In the genomic region with DNA sequence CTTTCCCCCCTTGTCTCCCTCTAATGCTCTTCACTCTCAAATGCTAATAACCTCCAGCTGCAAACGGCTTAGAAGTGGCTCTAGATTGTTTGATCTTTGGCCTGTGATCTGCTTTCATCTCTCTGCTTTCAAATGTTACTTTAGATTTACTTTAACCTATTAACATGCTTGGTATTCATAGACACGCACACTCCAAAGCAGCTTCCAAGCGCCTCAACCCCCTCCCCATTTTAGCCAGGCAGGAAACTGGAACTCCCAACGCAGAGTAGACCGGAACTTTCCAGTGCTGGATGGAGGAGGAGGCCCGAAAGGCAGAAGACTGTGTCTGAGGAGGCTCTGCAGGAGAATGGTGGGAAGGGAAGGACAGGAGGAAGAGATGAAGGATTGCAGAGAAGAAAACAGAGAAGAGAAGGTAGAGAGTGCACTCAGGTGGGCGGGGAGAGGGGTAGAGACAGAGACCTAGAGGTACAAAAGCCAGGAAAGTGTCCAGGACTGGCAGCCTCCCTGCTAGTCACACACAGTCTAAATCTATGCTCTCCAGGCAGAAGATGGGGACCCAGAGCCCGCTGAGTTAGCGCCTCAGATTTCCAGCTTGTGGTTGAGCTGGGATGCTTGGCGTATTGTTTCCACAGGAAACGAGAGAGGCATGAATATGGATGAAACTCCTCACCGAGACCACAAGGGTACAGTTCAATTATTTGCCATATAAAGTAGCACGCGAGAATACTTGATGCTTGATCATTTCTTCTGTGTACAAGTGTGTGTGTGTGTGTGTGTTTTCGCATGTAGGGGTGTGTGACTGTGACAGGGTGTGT, we compare ENCODE assay signal across 13 mouse cellular contexts.
A peak's percentile ranks its signal among the peaks of the same experiment; 100 is the strongest.
DNase-seq lines count a peak whose midpoint lies in the region; ATAC-seq lines count a peak whose summit lies in the region.
"Had no signal": no experiment of that assay in that cellular context is flagged by ENCODE, and none has a peak within 500 bp of the region (broad histone marks: within the 10 kb centered on the region; RNA-seq: fewer than 3 reads in every experiment).

No protein-coding gene starts in this region.

- H3K27ac ChIP-seq in kidney, embryonic 14.5 days (ENCODE audit: low read depth, low read length), result peak overlapping the region; percentile 76; the same call in 1 of the 2 replicates
- peak overlapping the region; percentile 40; the same call in 1 of the 2 replicates for H3K27ac ChIP-seq in forebrain, embryonic 13.5 days
- H3K27ac ChIP-seq in midbrain, embryonic 10.5 days (replicated peaks), result peak overlapping the region; percentile 86
- H3K27ac ChIP-seq: liver, embryonic 15.5 days; neural tube, embryonic 13.5 days had no signal

- H3K27me3 ChIP-seq in kidney, embryonic 14.5 days (ENCODE audit: control insufficient read depth, insufficient read depth, low read length), result no peaks in the 10 kb centered on the region
- H3K27me3 ChIP-seq in forebrain, embryonic 13.5 days, result 0 out of 2 replicates have a peak, but pooled peaks cover 5% of the 10 kb centered on the region
- H3K27me3 ChIP-seq in midbrain, embryonic 10.5 days (ENCODE audit: low read depth, poor library complexity, severe bottlenecking), result peaks cover 30% of the 10 kb centered on the region; the same call in 1 of the 2 replicates
- H3K27me3 ChIP-seq: liver, embryonic 15.5 days had no signal

- 34% methylated on average over 15 of the region's 15 CpGs for WGBS in kidney, embryonic 14.5 days
- 25% methylated on average over 15 of the region's 15 CpGs for WGBS in forebrain, embryonic 13.5 days
- 35% methylated on average over 15 of the region's 15 CpGs for WGBS in midbrain, embryonic 10.5 days

- 0 out of 2 replicates have a peak, but pooled peaks have one; percentile 43 for ATAC-seq in kidney, embryonic 14.5 days (ENCODE audit: low FRiP score, low TSS enrichment)
- ATAC-seq in forebrain, embryonic 13.5 days, result no peak
- no peak for ATAC-seq in CD4-positive, CD25-positive, alpha-beta regulatory T cell, adult 4 months
- ATAC-seq: intestine, embryonic 16.5 days had no signal

- no peaks in the 10 kb centered on the region for H3K9me3 ChIP-seq in kidney, embryonic 14.5 days (ENCODE audit: control insufficient read depth, low read length)
- H3K9me3 ChIP-seq in forebrain, embryonic 13.5 days (replicated peaks), result no peaks in the 10 kb centered on the region
- no peaks in the 10 kb centered on the region for H3K9me3 ChIP-seq in midbrain, embryonic 10.5 days (replicated peaks)
- H3K9me3 ChIP-seq: liver, embryonic 15.5 days; neural tube, embryonic 13.5 days had no signal

- H3K36me3 ChIP-seq in kidney, embryonic 14.5 days (ENCODE audit: control insufficient read depth, insufficient read depth, low read length), result no peaks in the 10 kb centered on the region
- H3K36me3 ChIP-seq in forebrain, embryonic 13.5 days (ENCODE audit: poor library complexity, severe bottlenecking), result no peaks in the 10 kb centered on the region
- no peaks in the 10 kb centered on the region for H3K36me3 ChIP-seq in midbrain, embryonic 10.5 days
- H3K36me3 ChIP-seq: liver, embryonic 15.5 days; neural tube, embryonic 13.5 days had no signal

- no peak for DNase-seq in kidney, postnatal 36 days
- DNase-seq in embryo, embryonic 10.5 days (ENCODE audit: low spot score), result peak; percentile 50
- peak; percentile 35 for DNase-seq in midbrain, embryonic 10.5 days (ENCODE audit: low spot score)
- no peak for DNase-seq in natural killer cell, adult 2 months (ENCODE audit: low spot score in 2 of 2)
- no peak for DNase-seq in adrenal gland, adult (ENCODE audit: inconsistent age in 2 of 2, low spot score in 1 of 2)
- DNase-seq: cerebellum, postnatal 25 days; thymus, postnatal 4 days had no signal

- no peak overlapping the region for H3K9ac ChIP-seq in kidney, embryonic 14.5 days (ENCODE audit: low read depth, low read length)
- H3K9ac ChIP-seq in forebrain, embryonic 13.5 days, result no peak overlapping the region
- H3K9ac ChIP-seq: liver, embryonic 15.5 days; neural tube, embryonic 13.5 days had no signal

- no peak overlapping the region for H3K4me2 ChIP-seq in kidney, embryonic 14.5 days (replicated peaks; ENCODE audit: low read depth, low read length)
- H3K4me2 ChIP-seq in forebrain, embryonic 13.5 days, result 0 out of 2 replicates have a peak overlapping the region, but pooled peaks have one; percentile 4
- H3K4me2 ChIP-seq: liver, embryonic 15.5 days; neural tube, embryonic 13.5 days had no signal

- no peaks in the 10 kb centered on the region for H3K4me1 ChIP-seq in kidney, embryonic 14.5 days (ENCODE audit: control insufficient read depth, insufficient read depth, low read length)
- peaks cover 18% of the 10 kb centered on the region for H3K4me1 ChIP-seq in forebrain, embryonic 13.5 days
- H3K4me1 ChIP-seq in midbrain, embryonic 10.5 days, result peaks cover 55% of the 10 kb centered on the region
- H3K4me1 ChIP-seq: liver, embryonic 15.5 days had no signal

- H3K4me3 ChIP-seq in kidney, embryonic 14.5 days (ENCODE audit: low read length), result no peak overlapping the region; the same call in 1 of the 2 replicates
- no peak overlapping the region for H3K4me3 ChIP-seq in forebrain, embryonic 13.5 days
- H3K4me3 ChIP-seq in midbrain, embryonic 10.5 days, result peak overlapping the region; percentile 28; the same call in 1 of the 2 replicates
- H3K4me3 ChIP-seq: liver, embryonic 15.5 days; neural tube, embryonic 13.5 days had no signal

Comparison
In these comparisons a context has a peak if more than half of its experiments do, and no peak if none do; other contexts are left out.
1. DNase-seq: peak in embryo, embryonic 10.5 days (single experiment) and midbrain, embryonic 10.5 days (single experiment); none in kidney, postnatal 36 days (0 of 2), natural killer cell, adult 2 months (0 of 2) and adrenal gland, adult (0 of 2).
2. Peak in every context shown above with its lines, with median percentiles within 50 percentile points of each other: H3K27ac ChIP-seq.